Mouse (Mus musculus) c-Kit-negative CD71-positive TER-119-positive erythroid progenitor cells, embryonic 14.5 days (primary cell): ENCODE results near the gene Eml6.
"Not testable (repeated sequence)": the region's sequence is repeated elsewhere in the genome, so short reads cannot be mapped to it uniquely, and the experiment has no call there.

Experiments used
- DNase-seq: peaks from one replicate; pipeline ENCODE4 v3.0.0-alpha.2; 2013; ENCODE audit warnings: low read depth, low spot score

The Eml6 gene

DNA sequence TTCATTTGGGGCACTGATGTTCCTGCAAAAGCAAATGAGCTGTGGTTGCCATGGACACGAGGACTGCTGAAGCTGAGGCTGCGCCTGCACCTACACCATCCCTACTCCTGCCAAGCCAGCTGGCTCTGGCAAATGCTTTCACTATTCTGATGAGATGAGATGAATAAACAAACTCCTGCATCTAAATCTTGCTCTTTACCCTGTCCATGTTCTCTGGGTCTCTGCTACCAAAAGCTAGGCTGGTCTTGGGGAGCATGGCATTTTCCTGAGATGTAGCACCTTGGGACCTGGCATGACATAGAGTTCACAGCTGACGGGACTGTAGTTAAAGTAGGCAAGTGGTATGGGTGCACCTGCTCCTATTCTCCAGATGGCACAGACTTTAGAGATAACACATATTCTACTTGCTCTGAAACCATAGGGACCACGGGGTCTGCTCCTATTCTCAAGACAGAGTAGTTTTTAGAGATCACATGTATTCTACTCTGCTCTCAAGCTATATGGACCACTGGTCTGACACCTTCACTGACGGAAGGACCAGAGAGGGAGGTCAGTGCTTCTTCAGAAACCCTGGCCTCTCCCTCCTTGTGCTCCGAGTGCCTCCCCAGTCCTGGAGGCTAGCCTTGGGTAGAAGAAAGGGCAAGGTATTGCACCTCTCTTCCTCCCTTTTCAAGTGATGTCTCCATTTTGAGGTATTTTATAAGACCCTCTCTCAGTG is 236.8 kb downstream of the Eml6 start:
- no peak for DNase-seq

DNA sequence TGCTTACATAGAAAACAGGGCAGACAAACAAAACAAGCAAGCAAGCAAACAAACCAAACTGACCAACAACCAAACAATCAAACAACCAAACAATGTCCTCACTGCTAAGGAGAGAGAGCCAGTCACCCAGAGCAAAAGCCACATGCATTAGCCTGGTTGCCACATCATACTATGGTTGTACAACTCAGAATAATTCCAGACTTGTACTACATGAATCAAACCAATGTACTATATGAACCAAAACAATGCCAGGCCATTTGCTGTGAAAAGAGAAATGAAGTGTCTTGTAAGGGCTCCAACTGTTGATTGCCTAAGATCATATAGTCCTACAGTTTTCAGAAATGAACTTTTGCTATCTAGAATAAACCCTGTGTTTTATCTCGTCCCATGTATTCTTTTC is 237.3 kb downstream of the Eml6 start:
- no peak for DNase-seq

DNA sequence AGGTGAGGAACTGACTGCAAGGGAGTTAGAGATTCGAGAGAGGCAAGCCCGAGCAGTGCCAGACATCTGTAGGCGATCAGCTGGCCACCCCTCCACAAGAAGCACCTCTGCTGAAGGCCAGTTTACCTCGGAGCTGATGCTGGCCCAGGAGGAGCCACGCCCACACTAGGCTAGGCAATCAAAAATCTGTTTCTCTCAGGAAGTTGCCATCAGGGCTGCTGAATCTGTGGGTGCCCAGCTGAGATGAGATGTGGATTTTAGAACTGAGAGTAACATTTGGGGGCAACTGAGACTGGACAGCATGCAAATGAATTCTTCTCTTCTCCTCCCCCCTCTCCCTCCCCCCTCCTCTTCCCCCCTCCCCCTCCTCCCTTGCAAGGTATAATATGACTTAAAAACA is 238.4 kb downstream of the Eml6 start:
- no peak for DNase-seq

DNA sequence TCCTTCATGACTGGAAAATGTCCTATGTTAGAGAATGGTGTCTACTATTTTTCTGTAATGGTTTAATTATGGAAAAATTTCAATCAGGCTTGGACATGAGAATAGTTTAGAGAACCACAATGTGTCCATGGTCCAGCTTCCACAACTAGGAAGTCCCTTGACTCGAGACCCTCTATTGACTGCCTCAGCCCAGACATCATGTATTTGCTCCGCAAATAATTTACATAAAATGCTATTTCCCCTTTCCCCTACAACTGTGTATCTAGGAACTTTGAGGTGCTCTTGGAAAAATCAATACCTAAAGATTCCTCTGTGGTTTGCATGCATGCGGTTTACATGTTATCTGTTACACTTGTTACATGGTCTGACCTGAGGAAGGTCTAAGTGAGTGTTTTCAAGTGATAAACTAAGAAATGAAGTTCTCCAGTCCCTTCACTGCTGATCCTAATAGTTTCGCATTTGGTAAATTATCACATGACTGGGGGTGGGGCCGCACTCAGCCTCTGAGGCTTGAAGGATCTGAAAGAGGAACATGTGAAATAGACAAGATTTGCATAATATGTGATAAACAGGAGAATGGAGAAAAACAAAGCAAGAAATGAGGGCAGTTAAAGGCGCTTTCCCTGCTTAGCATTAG is 239.1 kb downstream of the Eml6 start:
- no peak for DNase-seq

DNA sequence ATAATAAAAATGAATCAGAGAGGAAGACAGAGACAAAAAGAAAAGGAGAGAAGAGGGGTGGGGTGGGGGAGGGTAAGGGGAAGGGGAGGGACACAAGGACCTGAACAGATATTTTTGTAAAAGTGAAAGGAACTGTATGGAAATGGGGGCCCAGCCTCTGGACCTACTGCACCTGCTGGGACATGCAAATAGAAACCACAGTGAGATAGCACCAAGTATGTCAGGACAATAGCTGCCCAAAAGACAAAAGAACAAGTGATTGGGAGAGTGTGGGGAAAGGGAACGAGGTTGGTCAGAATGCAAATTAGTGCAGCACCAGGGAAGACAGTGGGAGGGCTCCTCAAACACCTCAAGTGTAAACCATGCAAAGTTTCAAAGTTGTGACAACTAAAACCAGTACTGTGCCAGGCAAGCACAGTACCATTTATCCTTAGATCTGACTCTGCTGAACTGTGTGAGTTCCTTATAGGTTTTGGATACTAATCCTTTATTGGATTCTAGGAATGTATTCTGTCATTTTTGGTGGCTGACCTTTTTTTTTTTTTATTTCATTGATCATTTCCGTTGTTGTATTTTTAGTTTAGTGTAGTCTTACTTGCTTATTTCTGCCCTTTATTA is 246.3 kb downstream of the Eml6 start:
- DNase-seq = no peak

DNA sequence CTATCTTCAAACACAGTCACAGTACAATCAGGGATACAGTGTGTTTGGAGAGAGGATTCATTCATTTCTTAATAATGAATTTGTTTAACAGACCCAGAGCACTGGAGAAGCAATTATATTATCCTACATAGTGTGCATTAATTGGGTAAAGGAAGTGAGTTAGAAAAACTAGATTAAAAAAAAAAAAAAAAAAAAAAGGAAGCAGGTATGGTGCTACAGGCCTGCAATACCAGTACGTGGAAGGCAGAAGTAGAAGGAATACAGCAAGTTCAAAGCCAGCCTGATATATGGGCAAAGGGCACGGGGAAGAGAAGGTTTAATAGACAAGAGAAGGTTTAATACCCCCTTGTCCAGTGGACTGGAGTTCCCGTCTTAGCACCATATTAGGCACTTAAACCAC is 246.9 kb downstream of the Eml6 start:
- no peak for DNase-seq

DNA sequence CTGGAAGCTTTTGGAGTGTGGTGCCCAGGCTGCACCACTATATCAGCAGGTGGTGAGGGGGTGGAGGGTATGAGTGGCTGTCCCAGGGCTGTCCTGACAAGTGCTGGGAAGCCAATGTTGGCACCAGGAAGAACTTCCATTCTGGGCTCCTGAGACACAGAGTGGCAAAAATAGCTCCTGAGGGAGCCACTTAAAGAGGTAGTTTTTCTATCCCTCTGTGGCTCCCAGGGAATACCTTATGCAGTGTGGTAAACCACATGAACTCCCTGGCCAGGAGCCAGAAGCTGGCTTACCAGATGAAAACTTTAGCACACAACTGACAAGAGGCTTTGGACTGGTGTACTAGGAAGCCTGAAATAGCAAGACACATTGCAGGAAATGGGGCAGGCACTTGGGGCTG is 247.9 kb downstream of the Eml6 start:
- DNase-seq = no peak

DNA sequence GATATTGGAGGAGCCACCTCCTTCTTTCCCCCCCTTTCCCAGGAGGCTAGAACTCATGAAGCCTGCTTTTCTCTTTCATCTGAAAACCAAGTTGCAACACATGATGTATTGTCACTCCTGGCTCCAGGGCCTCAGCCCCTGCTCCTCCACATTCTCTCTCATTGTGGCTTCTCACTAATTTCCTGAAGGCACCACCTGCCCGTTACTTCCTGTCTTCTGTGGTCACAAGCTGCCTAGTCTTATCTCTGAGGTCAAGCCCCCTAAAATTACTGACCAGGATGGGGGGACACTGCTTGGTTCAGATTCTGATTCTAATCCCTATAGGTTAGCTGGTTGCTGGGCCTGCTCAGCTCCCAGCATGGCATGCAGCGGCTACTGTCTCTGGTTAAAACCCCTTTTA is 251.1 kb downstream of the Eml6 start:
- no peak for DNase-seq

DNA sequence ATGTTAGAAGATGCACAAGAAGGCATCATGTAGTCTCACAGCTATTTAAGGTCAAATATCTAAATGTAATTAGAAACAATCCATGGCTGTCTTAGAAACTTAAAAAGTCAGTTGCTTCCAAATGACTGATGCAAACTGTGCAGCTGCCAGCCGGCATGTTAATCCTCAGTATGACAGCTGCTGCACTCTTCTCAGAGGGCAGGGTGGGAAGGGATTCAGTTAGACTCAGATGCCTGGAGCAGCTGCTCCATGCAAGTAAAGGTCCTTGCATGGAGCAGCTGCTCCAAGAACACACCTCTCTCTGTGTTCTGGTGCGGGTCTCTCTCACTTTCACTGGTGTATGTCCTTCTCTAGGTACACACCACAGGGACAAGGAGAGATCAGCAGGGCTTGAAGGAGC is 251.5 kb downstream of the Eml6 start:
- no peak for DNase-seq

DNA sequence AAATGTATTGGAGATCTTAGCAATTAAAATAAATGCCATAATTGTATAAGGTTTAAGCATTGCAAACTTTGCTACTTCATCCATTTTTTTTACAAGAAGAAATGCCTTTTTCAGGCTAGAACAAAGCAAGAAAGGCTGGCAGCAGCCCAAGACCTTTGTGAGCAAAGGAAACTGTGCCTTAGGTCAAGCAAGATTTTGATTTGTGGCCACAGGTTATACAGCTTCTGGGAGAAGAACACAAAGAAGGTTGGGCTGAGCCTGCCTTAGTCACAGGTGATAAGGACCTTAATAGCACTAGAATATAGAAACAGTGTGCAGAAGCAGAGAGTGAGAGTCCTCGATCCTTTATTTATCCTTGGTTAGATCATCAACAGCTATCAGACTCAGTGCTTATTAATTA is 253.6 kb downstream of the Eml6 start:
- no peak for DNase-seq

DNA sequence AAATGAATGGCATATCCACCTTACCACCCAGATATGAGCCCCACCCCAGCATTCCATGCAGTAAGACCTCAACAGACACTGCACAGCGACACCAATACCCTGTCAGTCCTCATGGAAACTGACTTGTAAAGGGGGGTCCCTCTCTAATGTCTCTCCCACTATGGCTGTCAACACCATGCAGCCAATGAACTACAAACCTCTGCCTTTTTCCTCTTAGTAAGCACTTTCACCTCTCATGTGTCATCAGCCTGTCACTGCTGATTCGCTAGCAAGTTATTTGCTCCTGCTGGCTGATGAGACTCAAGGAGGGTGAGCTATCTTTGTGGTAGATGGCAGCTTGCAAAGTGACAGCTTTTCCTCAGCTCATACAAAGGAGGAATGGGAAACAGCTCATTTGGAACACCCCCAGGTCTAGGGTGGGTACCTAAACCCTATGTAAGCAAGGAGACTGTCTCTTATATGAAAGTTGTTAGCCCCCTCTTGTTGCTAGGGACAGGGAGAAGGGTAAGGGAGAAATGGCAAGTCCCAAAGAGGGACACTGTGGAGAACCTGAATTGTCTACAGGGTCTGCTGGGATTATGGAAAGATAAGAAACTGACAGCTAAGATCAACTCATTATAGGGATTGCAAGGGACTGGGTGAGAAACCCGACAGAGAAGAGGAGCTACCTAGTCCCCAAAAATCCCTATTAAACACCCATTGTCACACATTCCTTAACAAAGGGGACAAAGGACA is 255.0 kb downstream of the Eml6 start:
- DNase-seq = no peak

DNA sequence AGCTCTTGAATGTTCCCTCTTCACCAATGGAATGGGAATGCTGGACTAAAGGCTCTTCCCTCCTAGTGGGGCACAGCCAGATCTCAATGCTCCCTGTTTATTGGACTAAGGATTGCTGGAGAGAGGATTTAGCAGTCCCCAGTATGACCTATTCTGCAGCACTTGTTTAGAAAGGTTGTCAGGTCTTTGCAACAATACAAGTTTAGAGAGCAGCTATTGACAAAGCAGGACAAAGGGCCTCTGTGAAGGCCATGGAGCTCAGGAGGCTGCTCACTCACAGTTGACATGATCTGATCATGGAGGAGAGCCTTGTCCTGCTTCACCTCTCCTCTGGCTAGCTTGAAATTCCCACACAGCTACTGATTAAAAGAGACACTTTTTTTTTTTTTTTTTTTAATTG is 257.3 kb downstream of the Eml6 start:
- DNase-seq = no peak

DNA sequence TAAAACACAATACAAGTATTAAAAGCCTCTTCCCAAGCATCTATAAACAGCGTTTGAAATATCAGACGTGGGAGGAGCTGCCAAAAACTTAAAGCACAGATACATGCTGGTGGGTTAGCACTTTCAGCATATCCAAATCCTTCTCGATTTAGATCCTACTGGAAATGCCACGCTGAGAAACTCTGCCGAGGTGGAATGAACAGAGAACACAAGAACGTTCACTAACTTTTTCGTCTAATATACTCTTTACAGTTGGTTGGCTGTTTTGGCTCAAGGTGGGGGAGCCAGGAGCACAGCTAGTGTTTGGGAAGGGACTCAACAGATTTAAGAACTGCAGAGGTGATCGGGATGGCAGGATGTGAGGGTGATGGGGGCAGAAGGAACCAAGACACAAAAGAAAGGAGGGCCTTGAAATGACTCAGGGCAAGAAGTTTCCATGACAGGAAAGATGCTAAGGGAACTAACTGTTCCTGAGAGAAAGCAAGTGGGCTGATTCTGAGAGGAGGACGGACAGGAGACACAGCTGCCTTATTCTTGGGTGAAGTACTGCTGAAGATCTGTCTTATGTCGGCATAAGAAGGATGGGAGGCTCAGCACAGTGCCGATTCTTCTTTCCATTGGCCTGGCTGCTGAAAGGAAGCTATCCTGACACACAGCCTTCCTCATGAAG is 259.4 kb downstream of the Eml6 start:
- no peak for DNase-seq

DNA sequence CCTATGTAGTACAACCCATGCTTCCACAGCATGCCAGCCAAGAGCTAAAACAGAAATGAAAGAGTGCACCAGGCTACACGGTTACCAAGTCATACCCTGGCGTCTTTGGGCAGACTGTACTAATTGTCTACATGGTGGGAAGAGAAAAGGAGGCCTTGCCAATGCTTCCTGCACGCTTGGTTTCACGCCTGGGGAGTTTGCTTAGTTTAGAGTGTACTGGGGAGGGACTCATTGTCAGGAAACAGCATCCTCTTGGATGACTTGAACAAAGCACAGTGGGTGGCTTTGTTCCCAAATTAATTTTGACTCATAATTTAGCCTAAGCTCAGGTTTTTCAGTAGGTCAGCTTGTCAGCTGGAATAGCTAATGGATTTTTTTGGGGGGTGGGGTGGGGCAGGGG is 260.8 kb downstream of the Eml6 start:
- no peak for DNase-seq

DNA sequence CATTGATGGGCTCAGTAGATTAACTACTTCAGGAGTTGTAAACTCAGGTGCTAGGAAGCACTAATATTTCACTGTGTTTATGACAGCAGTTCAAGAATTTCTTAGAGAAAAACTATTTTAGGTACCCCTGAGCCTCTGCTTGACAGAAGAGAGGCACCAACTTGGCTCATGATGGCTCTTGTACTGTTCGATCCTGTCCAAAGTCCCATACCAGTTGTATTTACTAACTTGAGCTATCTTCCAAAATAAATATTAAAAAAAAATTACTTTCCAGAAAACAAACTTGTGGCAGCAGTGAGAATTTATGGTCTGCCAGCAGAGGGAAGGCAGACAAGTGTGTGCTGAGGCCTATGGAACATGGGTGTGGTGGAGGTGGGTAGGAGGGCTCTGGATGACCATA is 263.1 kb downstream of the Eml6 start:
- no peak for DNase-seq

DNA sequence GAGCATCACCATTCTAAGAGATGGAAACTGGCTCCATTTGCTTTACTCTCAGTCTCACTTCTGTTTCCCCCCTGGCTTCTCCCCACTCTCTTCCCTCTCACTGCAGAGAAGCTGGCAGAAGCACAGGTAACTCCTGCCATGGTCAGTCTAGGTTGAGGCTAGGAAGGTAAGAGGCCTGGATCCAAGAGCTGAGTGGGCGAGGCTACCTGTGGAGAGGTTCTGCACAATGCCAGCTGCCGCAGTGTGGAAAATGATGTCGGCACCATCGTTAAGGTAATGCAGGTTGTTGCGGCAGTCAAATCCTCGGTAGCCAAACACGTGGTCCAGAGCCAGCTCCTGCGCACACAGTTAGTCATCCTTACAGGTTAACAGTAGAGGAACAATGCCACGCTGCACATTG is 264.4 kb downstream of the Eml6 start:
- DNase-seq = no peak

DNA sequence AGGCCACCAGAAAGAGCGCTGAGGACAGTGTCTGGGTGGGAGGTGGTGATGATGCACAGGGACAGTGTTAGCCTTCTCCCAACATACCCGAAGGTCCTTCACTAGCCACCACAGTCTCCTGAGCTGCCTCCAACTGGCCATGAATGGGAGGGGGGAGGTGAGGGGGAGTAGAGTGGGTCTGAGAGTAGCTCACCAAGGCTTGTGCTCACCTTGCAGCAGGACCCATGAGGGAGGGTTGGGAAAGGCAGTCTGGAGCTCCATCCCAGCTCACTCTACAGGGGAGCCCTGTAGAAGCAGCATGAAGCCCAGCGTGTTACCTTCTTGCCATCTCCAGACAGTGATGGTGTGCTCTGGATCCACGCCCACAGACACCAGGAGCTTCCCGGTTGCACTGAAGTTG is 267.2 kb downstream of the Eml6 start:
- no peak for DNase-seq

DNA sequence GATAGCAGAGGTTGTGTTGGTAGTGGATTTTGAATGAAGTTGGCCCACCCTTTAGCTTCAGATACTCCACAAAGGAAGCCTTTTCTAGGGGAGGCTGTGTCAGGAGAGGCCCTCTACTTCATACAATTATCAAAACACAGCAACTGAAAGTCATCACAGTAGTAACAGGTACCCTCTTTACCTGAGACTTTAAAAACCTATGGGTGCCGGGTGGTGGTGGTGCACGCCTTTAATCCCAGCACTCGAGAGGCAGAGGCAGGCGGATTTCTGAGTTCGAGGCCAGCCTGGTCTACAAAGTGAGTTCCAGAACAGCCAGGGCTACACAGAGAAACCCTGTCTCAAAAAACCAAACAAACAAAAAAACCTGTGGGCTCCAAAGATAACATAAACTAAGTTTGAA is 269.8 kb downstream of the Eml6 start:
- DNase-seq = not testable (repeated sequence)

DNA sequence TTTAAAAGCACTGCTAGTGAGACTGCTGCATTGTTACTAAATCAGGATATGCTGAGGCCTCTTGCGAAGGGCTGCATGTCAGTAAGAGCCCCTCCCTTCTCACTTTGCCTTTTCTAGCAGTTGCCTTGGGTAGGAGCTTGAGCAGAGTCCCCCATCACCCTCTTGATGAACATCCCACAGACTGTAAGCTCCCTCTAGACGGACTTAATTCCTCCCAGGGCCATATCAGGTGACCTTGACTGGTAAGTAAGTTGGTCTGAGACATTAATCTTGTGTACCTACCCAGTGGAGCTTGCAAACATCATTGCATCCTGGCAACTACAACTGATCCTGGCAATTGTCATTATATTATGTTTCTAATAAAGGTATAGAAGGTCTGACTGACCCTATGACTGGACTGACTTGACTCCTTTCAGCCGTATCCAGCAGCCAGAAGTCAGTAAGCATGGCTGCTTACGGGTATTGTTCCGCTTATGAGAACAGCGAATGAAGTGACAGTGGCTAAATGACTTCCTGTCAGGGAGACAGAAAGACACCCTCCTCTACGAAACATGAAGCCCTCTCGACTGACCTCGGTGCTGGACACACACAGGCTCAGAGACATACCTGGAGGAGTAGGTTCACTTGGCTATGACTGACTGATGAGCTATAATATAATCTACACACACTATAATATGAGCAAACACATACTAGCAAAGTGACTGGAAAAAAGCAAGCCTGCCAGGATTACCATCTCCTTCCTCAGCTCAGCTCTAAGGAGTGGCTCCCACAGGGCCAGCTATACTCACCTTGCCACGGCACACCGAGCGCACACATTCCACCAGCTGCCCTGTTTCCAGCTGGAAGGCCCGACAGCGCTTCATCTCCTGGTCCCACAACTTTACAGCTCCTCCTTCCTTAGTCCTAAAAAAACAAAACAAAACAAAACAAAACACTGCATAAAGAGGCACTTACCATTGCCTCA is 273.9 kb downstream of the Eml6 start:
- no peak for DNase-seq

DNA sequence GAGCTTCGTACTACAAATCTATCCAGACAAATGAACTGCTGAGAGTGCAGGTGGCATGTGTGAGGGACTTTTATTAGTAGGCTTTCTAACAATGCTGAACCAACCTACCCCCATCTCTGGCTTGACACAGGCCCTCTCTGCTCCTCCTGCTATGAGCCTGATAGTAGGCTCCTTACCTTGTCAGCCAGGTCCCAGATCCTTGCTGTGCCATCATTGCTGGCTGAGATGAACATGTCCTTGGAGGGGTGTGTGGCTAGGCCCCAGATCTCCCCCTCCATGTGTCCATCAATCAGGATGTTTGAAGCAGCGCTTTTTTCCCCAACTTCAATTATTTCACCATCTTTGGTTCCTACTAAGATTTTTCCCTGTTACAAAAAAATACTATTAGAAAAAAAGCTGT is 274.8 kb downstream of the Eml6 start:
- no peak for DNase-seq

DNA sequence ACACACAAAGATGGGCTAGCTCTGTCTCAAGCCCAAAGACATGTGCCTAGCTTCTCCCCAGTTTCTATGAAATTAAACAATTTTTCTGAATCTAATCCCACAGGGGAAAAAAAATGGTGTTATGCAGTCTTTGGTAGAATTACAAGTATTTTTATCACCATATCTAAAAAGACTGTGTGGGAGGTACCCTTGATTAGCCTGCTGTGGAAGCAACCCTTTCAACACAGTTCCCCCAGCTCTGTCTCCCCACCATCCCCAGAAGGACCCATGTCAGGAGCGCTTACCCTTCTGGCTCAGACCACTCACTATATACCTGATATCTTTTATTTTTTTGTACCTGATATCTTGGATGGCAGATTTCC is 276.4 kb downstream of the Eml6 start:
- DNase-seq = no peak
